Mouse (Mus musculus): ENCODE measurements around the gene Slc5a5. TPM values are rescaled to one million over a fixed set of nuclear protein-coding genes. Genes with fewer than 3 reads are reported as not detected.

The Slc5a5 gene
- total RNA-seq, 1 experiment from 2014 or later, result not detected

GRCm38 (mm10) chr8:70864712-70865221 lies 27.8 kb downstream of the Slc5a5 start:
- ATAC-seq (ENCODE audit: extremely low read depth, insufficient number of reproducible peaks, low FRiP score, poor library complexity, severe bottlenecking), result no peak

- no peak for ATAC-seq (ENCODE audit: extremely low read depth, insufficient number of reproducible peaks, low FRiP score, poor library complexity, severe bottlenecking)
Observed at GRCm38 (mm10) chr8:70863956-70864711, 28.4 kb downstream of the Slc5a5 start.

DNA sequence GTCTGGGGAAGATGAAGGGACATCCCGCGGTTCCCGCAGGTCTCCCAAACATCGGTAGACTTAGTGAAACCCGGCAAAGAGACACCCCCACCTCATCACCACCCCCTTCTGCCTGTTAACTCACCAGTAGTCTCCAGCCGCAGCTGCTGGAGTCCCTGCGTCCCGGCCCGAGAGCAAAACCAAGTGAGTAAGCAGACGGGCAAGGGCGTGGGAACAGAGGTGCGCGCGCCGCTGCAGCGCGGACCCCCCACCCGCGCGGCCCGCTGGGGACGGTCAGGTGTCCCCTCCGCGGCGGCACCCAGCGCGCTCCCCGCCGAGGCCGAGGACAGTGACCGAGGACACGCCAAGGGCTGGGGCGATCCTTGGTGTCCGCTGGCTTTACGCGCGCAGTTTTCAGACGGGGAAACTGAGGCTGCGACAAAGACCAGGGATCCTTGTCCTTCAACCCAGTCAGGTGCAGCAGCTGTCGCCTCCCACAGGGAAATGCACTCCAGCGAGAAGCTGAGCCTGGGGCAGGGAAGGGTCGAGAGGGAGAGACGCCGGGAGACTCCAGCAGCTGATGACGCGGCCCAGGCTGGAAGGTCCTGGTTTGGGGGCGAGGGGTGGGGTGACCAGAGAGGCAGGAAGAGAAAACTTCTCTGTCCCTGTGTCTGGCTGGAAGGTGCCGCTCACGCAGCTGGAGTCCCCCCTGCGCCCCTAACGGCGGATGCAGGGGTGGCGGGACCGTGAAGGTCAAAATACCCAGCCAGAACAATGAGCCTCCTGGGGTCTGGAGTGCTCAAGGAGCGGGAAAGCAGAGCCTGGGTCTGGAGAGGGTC lies 29.5 kb downstream of the Slc5a5 start, which contains the start of gene Kcnn1:
Kcnn1 (minus strand) TSS at position 435 of the 818 bp plus-strand sequence.
- ATAC-seq (ENCODE audit: extremely low read depth, insufficient number of reproducible peaks, low FRiP score, poor library complexity, severe bottlenecking), result no peak

DNA sequence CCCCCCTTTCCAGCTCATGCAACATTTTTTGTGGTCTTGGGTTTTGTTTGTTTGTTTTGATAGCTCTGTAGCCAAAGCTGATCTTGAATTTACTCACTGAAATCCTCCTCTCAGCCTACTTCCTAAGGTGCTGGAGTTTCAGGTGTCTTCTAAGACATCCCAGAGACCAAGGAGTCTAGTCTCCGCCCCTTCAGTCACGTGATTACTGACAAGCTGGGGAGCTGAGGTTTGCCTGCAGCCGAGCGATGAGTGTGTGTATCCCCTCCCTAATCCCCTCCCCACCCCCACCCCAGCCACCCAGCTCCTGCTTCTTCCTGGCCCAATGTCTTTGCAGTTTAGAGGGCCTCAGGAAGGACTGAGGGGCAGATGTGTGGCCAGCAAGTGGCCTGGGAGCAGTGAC lies 35.0 kb downstream of the Slc5a5 start:
- no peak for ATAC-seq (ENCODE audit: extremely low read depth, insufficient number of reproducible peaks, low FRiP score, poor library complexity, severe bottlenecking)

DNA sequence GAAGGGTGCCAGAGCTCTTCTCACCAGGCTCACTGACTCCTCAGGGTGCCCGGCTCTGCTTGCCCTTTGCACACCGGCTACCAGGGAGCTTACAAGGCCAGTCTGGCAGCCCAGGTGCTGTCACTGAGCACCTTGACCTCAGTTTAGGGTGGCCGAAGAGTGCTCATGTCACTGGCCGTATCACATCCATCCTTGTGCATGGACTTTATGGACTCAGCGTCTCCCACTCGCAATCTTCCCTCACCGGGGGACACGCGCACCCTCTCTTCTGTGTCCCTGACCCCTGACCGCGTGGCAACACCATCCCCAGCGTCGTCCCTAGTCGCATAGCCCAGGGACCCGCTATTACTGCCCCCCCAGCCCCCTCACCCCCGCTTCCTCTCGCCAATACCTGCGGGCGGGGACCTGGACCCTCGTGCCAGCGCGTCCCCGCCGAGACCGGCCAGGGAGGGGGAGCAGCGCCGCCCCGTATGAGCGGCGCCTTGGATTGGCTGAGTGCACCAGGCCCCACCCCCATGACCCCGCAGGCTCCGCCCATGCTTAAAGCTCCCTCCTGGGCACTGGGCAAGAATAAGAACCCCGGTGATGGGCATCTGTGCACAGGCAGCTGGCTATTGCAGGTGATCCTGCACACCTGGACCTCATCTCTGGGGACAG lies 35.9 kb downstream of the Slc5a5 start:
- no peak for ATAC-seq (ENCODE audit: extremely low read depth, insufficient number of reproducible peaks, low FRiP score, poor library complexity, severe bottlenecking)

DNA sequence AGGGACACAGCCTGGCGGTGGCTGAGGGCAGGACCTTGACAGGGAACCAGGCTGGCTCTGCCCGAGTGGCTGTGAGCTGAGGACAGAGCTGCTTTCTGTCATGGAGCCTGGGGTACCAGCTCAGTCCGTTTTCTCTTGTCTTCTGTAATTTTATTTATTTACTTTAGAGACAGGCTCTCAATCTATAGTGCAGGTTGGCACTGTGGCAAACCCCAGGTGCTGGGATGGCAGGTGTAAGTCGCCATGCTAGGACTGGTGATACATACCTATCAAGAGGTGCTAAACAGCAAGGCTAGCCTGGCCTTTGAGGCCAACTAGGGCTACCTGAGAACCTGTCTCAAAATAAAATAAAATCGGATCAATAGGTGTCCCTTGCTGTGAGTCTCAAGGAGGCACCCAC lies 36.5 kb downstream of the Slc5a5 start:
- ATAC-seq (ENCODE audit: extremely low read depth, insufficient number of reproducible peaks, low FRiP score, poor library complexity, severe bottlenecking), result no peak

- ATAC-seq (ENCODE audit: extremely low read depth, insufficient number of reproducible peaks, low FRiP score, poor library complexity, severe bottlenecking), result peak; percentile 40
Observed at GRCm38 (mm10) chr8:70853863-70854262, 38.7 kb downstream of the Slc5a5 start.

GRCm38 (mm10) chr8:70852595-70853231 lies 39.8 kb downstream of the Slc5a5 start:
- no peak for ATAC-seq (ENCODE audit: extremely low read depth, insufficient number of reproducible peaks, low FRiP score, poor library complexity, severe bottlenecking)

GRCm38 (mm10) chr8:70851837-70852236 lies 40.7 kb downstream of the Slc5a5 start:
- no peak for ATAC-seq (ENCODE audit: extremely low read depth, insufficient number of reproducible peaks, low FRiP score, poor library complexity, severe bottlenecking)

DNA sequence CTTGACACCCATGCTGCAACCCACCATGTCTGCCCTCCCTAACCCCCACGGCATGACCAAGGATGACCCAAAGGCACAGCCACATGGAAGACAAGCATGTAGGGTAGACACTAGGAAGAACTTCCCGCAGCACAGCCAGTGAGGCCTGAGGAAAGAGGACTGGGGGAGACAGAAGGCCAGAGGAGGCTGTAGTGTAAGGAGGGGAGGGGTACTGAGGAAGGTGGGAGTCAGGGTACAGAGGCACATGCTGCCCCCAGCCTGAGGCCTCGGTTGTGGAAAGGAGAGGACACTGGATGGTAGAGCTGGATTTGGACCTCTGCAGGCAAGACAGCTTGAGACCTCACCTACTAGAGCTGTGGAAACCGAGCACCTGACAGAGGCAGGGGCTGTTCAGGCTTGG lies 41.6 kb downstream of the Slc5a5 start:
- ATAC-seq (ENCODE audit: extremely low read depth, insufficient number of reproducible peaks, low FRiP score, poor library complexity, severe bottlenecking), result no peak

- ATAC-seq (ENCODE audit: extremely low read depth, insufficient number of reproducible peaks, low FRiP score, poor library complexity, severe bottlenecking), result no peak
Observed at GRCm38 (mm10) chr8:70850132-70850845, 42.3 kb downstream of the Slc5a5 start.

GRCm38 (mm10) chr8:70849333-70849990 lies 43.1 kb downstream of the Slc5a5 start:
- ATAC-seq (ENCODE audit: extremely low read depth, insufficient number of reproducible peaks, low FRiP score, poor library complexity, severe bottlenecking), result no peak

GRCm38 (mm10) chr8:70846371-70847154 lies 46.0 kb downstream of the Slc5a5 start:
- ATAC-seq (ENCODE audit: extremely low read depth, insufficient number of reproducible peaks, low FRiP score, poor library complexity, severe bottlenecking), result no peak

DNA sequence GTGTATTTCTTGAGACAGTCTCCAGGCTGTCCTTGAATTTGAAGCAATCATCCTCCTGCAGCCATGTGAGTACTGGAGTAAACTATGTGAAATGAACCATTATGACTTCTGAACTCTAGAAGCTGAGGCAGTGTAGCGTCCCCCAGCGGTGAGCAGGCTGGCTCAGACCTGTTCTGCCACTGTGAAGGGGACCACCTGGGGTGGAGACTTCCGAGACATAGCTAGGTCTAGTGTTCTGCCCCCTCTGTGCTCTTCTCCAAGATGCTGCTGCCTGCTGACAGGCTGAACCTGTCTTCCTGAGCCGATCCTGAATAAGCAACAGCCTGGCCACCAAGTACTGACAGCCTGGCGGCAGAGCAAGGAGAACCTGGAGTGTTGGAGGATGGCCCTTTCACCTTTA lies 47.4 kb downstream of the Slc5a5 start:
- no peak for ATAC-seq (ENCODE audit: extremely low read depth, insufficient number of reproducible peaks, low FRiP score, poor library complexity, severe bottlenecking)

DNA sequence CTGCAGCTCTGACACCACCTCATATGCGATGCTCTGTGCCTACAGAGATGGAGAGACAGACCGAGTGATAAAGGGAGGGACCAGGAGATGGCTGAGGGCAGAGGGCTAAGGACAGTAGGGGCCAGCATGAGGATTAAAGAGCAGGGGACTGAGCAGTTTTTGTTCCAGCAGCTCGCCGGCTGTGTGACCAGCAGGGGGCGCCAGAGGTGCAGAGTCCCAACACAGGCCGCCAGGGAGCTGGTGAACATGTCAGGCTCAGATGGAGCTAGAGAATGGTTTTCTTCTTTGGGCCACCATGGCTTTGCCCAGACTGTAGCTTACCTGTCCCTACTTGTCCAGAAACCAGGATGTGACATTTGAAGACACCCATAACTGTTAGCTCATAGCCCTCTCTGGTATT lies 48.0 kb downstream of the Slc5a5 start:
- peak; percentile 39; the same call in 1 of the 2 replicates for ATAC-seq (ENCODE audit: extremely low read depth, insufficient number of reproducible peaks, low FRiP score, poor library complexity, severe bottlenecking)

DNA sequence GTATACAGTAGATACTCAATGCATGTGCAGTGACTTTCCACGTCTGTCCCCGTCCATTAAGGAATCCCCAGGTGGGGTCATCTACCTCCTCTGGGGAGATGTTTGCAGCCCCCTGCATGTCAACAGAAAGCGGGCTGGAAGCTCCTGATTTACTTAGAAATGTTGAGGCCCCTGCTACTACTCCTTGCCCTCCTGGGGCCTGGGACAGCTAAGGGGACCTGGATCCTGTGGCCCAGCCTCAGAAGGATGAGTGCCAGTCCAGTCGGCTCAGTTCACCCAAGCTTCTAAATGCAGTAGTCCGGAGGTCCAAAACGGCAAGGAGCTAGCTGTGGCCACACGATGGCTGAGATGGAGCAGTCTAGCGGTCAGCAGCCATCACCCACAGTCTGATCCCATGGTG lies 48.6 kb downstream of the Slc5a5 start:
- ATAC-seq (ENCODE audit: extremely low read depth, insufficient number of reproducible peaks, low FRiP score, poor library complexity, severe bottlenecking), result no peak

GRCm38 (mm10) chr8:70843214-70843773 lies 49.3 kb downstream of the Slc5a5 start:
- no peak for ATAC-seq (ENCODE audit: extremely low read depth, insufficient number of reproducible peaks, low FRiP score, poor library complexity, severe bottlenecking)
